Mouse (Mus musculus) lung, embryonic 15.5 days (tissue): ENCODE results near the gene Rabep2. TPM values are rescaled to one million over a fixed set of nuclear protein-coding genes. Genes with fewer than 3 reads are reported as not detected.
A peak's percentile ranks its signal among the peaks of the same experiment; 100 is the strongest.

ENCODE experiments used
- ATAC-seq: fragments of 200-750 bp; cut with Nextera tagmentation; 2 replicates; pipeline ENCODE4 v1.8.0; 2017; ENCODE audit warnings: moderate number of reproducible peaks, borderline replicate concordance; ENCODE audit not compliant: low FRiP score, low TSS enrichment; ENCODE audit errors: extremely low read depth
- H3K27ac ChIP-seq: fragments of 300-500 bp; sonication (generic); 2 replicates; pipeline ENCODE4 v1.5.1; 2015; ENCODE audit warnings: moderate library complexity, mild to moderate bottlenecking, inconsistent platforms
- H3K27me3 ChIP-seq: fragments of 300-500 bp; sonication (generic); 2 replicates; pipeline ENCODE4 v1.6.1; 2015; ENCODE audit warnings: inconsistent platforms
- H3K36me3 ChIP-seq: fragments of 300-500 bp; sonication (generic); 2 replicates; pipeline ENCODE4 v1.6.1; 2015; ENCODE audit warnings: inconsistent platforms
- H3K4me1 ChIP-seq: fragments of 300-500 bp; sonication (generic); 2 replicates; pipeline ENCODE4 v1.6.1; 2015; ENCODE audit warnings: inconsistent platforms
- H3K4me2 ChIP-seq: fragments of 300-500 bp; sonication (generic); 2 replicates; pipeline ENCODE4 v1.6.1; 2015; ENCODE audit warnings: inconsistent platforms, mild to moderate bottlenecking, moderate library complexity
- H3K4me3 ChIP-seq: fragments of 300-500 bp; sonication (generic); 2 replicates; pipeline ENCODE4 v1.5.1; 2015; ENCODE audit warnings: mild to moderate bottlenecking, inconsistent platforms
- H3K9ac ChIP-seq: fragments of 300-500 bp; sonication (generic); 2 replicates; pipeline ENCODE4 v1.6.1; 2015; ENCODE audit warnings: inconsistent platforms
- H3K9me3 ChIP-seq: fragments of 300-500 bp; sonication (generic); 2 replicates; pipeline ENCODE4 v1.6.1; 2016; ENCODE audit warnings: inconsistent platforms
- WGBS: fragments of 180-500 bp; shearing (Covaris S2); methylation state at CpG from one replicate; pipeline ENCODE4 v1.1.7; 2015; 5-methylcytosine and 5-hydroxymethylcytosine counted together
- polyA plus RNA-seq: library from polyadenylated mRNA; unstranded; fragments of >200 nt; fragmentation: Nextera tagmentation; extraction: Ambion mirVana; gene quantifications from 2 replicates; pipeline ENCODE4 v1.2.1, GENCODE M21; 2015

Gene Rabep2
- polyA plus RNA-seq, 1 experiment from 2014 or later: 37.6 TPM

GRCm38 (mm10) chr7:126466707-126467106 is 38.1 kb downstream of the Rabep2 start:
- Histone ChIP-seq H3K9me3 (no peaks in the 10 kb centered on the region), H3K9ac (no peak overlapping the region), H3K4me3 (no peak overlapping the region), H3K4me1 (peaks cover 12% of the 10 kb centered on the region), H3K4me2 (no peak overlapping the region), H3K36me3 (peaks cover 54% of the 10 kb centered on the region), H3K27me3 (no peaks in the 10 kb centered on the region), H3K27ac (0 out of 2 replicates have a peak overlapping the region, but pooled peaks have one; percentile 3)
- no peak for ATAC-seq
- WGBS: 69% methylated on average over 5 of the region's 5 CpGs

GRCm38 (mm10) chr7:126467271-126467670 is 38.7 kb downstream of the Rabep2 start:
- H3K9ac ChIP-seq: no peak overlapping the region
- WGBS: 57% methylated on average over 5 of the region's 5 CpGs
- no peak for ATAC-seq

GRCm38 (mm10) chr7:126467834-126468627 is 39.5 kb downstream of the Rabep2 start:
- Histone ChIP-seq H3K9me3 (no peaks in the 10 kb centered on the region), H3K4me2 (no peak overlapping the region), H3K4me3 (no peak overlapping the region), H3K4me1 (peaks cover 15% of the 10 kb centered on the region), H3K9ac (no peak overlapping the region), H3K27me3 (no peaks in the 10 kb centered on the region), H3K27ac (no peak overlapping the region), H3K36me3 (peaks cover 66% of the 10 kb centered on the region)
- 90% methylated on average over 18 of the region's 18 CpGs for WGBS
- no peak for ATAC-seq

More at GRCm38 (mm10) chr7:126467271-126467670, 38.7 kb downstream of the Rabep2 start:
- Histone ChIP-seq H3K9me3 (no peaks in the 10 kb centered on the region), H3K4me3 (no peak overlapping the region), H3K4me2 (no peak overlapping the region), H3K27ac (no peak overlapping the region), H3K27me3 (no peaks in the 10 kb centered on the region), H3K36me3 (peaks cover 60% of the 10 kb centered on the region), H3K4me1 (peaks cover 12% of the 10 kb centered on the region)

GRCm38 (mm10) chr7:126470077-126470476 is 41.5 kb downstream of the Rabep2 start:
- no peaks in the 10 kb centered on the region for H3K27me3 ChIP-seq
- no peak overlapping the region for H3K9ac ChIP-seq
- H3K36me3 ChIP-seq: peaks cover 66% of the 10 kb centered on the region
- ATAC-seq: no peak
- no peaks in the 10 kb centered on the region for H3K9me3 ChIP-seq
- H3K4me2 ChIP-seq: no peak overlapping the region
- no peak overlapping the region for H3K27ac ChIP-seq
- H3K4me1 ChIP-seq: peaks cover 22% of the 10 kb centered on the region
- no peak overlapping the region for H3K4me3 ChIP-seq
- WGBS: 81% methylated on average over 6 of the region's 6 CpGs

GRCm38 (mm10) chr7:126471361-126471760 is 42.8 kb downstream of the Rabep2 start:
- Histone ChIP-seq H3K27ac (no peak overlapping the region), H3K4me3 (no peak overlapping the region), H3K4me1 (peaks cover 20% of the 10 kb centered on the region), H3K36me3 (peaks cover 64% of the 10 kb centered on the region), H3K4me2 (no peak overlapping the region), H3K9me3 (no peaks in the 10 kb centered on the region), H3K27me3 (no peaks in the 10 kb centered on the region), H3K9ac (no peak overlapping the region)
- WGBS: 91% methylated on average over 5 of the region's 5 CpGs
- ATAC-seq: no peak

- H3K36me3 ChIP-seq: peaks cover 59% of the 10 kb centered on the region
- no peak overlapping the region for H3K27ac ChIP-seq
- H3K4me3 ChIP-seq: no peak overlapping the region
- no peak overlapping the region for H3K4me2 ChIP-seq
- H3K27me3 ChIP-seq: no peaks in the 10 kb centered on the region
- no peak overlapping the region for H3K9ac ChIP-seq
- peaks cover 20% of the 10 kb centered on the region for H3K4me1 ChIP-seq
- no peaks in the 10 kb centered on the region for H3K9me3 ChIP-seq
- ATAC-seq: no peak
- 81% methylated on average over 4 of the region's 4 CpGs for WGBS
These were observed 43.3 kb downstream of the Rabep2 start for GRCm38 (mm10) chr7:126471853-126472252.

GRCm38 (mm10) chr7:126472306-126472705 is 43.7 kb downstream of the Rabep2 start:
- H3K4me2 ChIP-seq: no peak overlapping the region
- peaks cover 55% of the 10 kb centered on the region for H3K36me3 ChIP-seq
- H3K9ac ChIP-seq: no peak overlapping the region

GRCm38 (mm10) chr7:126472713-126473112 is 44.2 kb downstream of the Rabep2 start:
- H3K36me3 ChIP-seq: peaks cover 51% of the 10 kb centered on the region
- H3K4me3 ChIP-seq: no peak overlapping the region
- peak overlapping the region; percentile 80; the same call in 1 of the 2 replicates for H3K4me2 ChIP-seq
- H3K9ac ChIP-seq: no peak overlapping the region
- no peak overlapping the region for H3K27ac ChIP-seq
- no peaks in the 10 kb centered on the region for H3K27me3 ChIP-seq
- ATAC-seq: no peak
- H3K9me3 ChIP-seq: no peaks in the 10 kb centered on the region
- WGBS: 87% methylated on average over 16 of the region's 16 CpGs
- peaks cover 20% of the 10 kb centered on the region for H3K4me1 ChIP-seq

More at GRCm38 (mm10) chr7:126472306-126472705, 43.7 kb downstream of the Rabep2 start:
- no peaks in the 10 kb centered on the region for H3K27me3 ChIP-seq
- H3K4me1 ChIP-seq: peaks cover 20% of the 10 kb centered on the region
- no peak overlapping the region for H3K4me3 ChIP-seq
- H3K27ac ChIP-seq: no peak overlapping the region
- ATAC-seq: no peak
- no peaks in the 10 kb centered on the region for H3K9me3 ChIP-seq
- WGBS: 80% methylated on average over 13 of the region's 13 CpGs

- H3K4me2 ChIP-seq: peak overlapping the region; percentile 80
- ATAC-seq: no peak
- no peaks in the 10 kb centered on the region for H3K27me3 ChIP-seq
- peak overlapping the region; percentile 76 for H3K4me3 ChIP-seq
- WGBS: 80% methylated on average over 9 of the region's 9 CpGs
- peaks cover 20% of the 10 kb centered on the region for H3K4me1 ChIP-seq
- peak overlapping the region; percentile 85; the same call in 1 of the 2 replicates for H3K9ac ChIP-seq
- no peaks in the 10 kb centered on the region for H3K9me3 ChIP-seq
- peaks cover 42% of the 10 kb centered on the region for H3K36me3 ChIP-seq
- H3K27ac ChIP-seq: no peak overlapping the region
These were observed 45.0 kb downstream of the Rabep2 start for GRCm38 (mm10) chr7:126473470-126474086.

- Histone ChIP-seq H3K9me3 (no peaks in the 10 kb centered on the region), H3K9ac (peak overlapping the region; percentile 85), H3K4me1 (peaks cover 20% of the 10 kb centered on the region), H3K36me3 (peaks cover 32% of the 10 kb centered on the region), H3K27ac (peak overlapping the region; percentile 93), H3K4me3 (peak overlapping the region; percentile 76), H3K4me2 (peak overlapping the region; percentile 80), H3K27me3 (no peaks in the 10 kb centered on the region)
- 2% methylated on average over 26 of the region's 27 CpGs for WGBS
- peak; percentile 33 for ATAC-seq
These were observed 46.0 kb downstream of the Rabep2 start for GRCm38 (mm10) chr7:126474486-126474955.

GRCm38 (mm10) chr7:126474993-126475581 is 46.5 kb downstream of the Rabep2 start, which contains the start of gene Sh2b1:
Gene Sh2b1 (minus strand): TSS chr7:126475424.
- no peaks in the 10 kb centered on the region for H3K27me3 ChIP-seq
- peaks cover 28% of the 10 kb centered on the region for H3K36me3 ChIP-seq
- no peaks in the 10 kb centered on the region for H3K9me3 ChIP-seq
- peak; percentile 92 for ATAC-seq
- H3K4me1 ChIP-seq: peaks cover 20% of the 10 kb centered on the region
- peak within 1 kb of the TSS; percentile 76 for H3K4me3 ChIP-seq
- peak within 1 kb of the TSS; percentile 80 for H3K4me2 ChIP-seq
- peak within 1 kb of the TSS; percentile 85 for H3K9ac ChIP-seq
- WGBS: under 1% methylated on average over 52 of the region's 53 CpGs
- H3K27ac ChIP-seq: peak within 1 kb of the TSS; percentile 93
